Mouse (Mus musculus) kidney, adult 11 months (tissue): Measurements from ENCODE around the gene Tcl1b4.

ENCODE experiments used
- DNase-seq: peaks from one replicate; pipeline ENCODE4 v3.0.0; 2022

The Tcl1b4 gene

DNA sequence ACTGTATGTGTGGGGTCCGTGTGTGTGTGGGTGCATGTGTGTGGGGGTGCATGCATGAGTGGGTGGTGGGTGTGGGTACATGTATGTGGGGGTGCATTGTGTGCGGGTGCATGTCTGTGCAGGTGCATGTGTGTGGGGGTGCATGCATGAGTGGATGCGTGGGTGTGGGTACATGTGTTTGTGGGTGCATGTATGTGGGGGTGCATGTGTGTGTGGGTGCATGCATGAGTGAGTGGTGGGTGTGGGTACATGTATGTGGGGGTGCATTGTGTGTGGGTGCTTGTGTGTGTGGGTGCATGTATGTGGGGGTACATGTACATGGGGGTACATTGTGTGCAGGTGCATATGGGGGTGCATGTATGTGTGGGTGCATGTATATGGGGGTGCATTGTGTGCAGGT is 52.0 kb downstream of the Tcl1b4 start:
- DNase-seq, result no peak
